Mouse (Mus musculus) hindbrain, embryonic 14.5 days (tissue): ENCODE results near the gene Hoxa6. TPM values are rescaled to one million over a fixed set of nuclear protein-coding genes. Genes with fewer than 3 reads are reported as not detected.

Experiments used
- ATAC-seq: fragments of 200-750 bp; cut with Nextera tagmentation; 2 replicates; pipeline ENCODE4 v1.8.0; 2017; ENCODE audit warnings: moderate number of reproducible peaks, mild to moderate bottlenecking, moderate TSS enrichment, moderate library complexity; ENCODE audit not compliant: low FRiP score
- DNase-seq: peaks from one replicate; pipeline ENCODE4 v3.0.0-alpha.2; 2015; ENCODE audit warnings: low spot score
- H3K27ac ChIP-seq: fragments of 300-500 bp; sonication (generic); 2 replicates; pipeline ENCODE4 v1.5.1; 2014; ENCODE audit warnings: mild to moderate bottlenecking, moderate library complexity
- H3K27me3 ChIP-seq: fragments of 300-500 bp; sonication (generic); 2 replicates; pipeline ENCODE4 v1.6.1; 2014; ENCODE audit warnings: mild to moderate bottlenecking, low read length, mixed read lengths; ENCODE audit not compliant: control insufficient read depth, insufficient read depth
- H3K36me3 ChIP-seq: fragments of 300-500 bp; sonication (generic); replicated peaks from 2 replicates; pipeline ENCODE4 v1.6.1; 2014; ENCODE audit not compliant: control insufficient read depth, insufficient read depth
- H3K4me1 ChIP-seq: fragments of 300-500 bp; sonication (generic); replicated peaks from 2 replicates; pipeline ENCODE4 v1.6.1; 2014; ENCODE audit warnings: antibody characterized with exemption, low read length, mixed read lengths; ENCODE audit not compliant: control insufficient read depth, insufficient read depth
- H3K4me2 ChIP-seq: fragments of 300-500 bp; sonication (generic); replicated peaks from 2 replicates; pipeline ENCODE4 v1.6.1; 2014; ENCODE audit warnings: mild to moderate bottlenecking, moderate library complexity
- H3K4me3 ChIP-seq: fragments of 300-500 bp; sonication (generic); replicated peaks from 2 replicates; pipeline ENCODE4 v1.5.1; 2014; ENCODE audit warnings: mild to moderate bottlenecking, low read length
- H3K9ac ChIP-seq: fragments of 300-500 bp; sonication (generic); 2 replicates; pipeline ENCODE4 v1.6.1; 2014
- H3K9me3 ChIP-seq: fragments of 300-500 bp; sonication (generic); 2 replicates; pipeline ENCODE4 v1.6.1; 2016; ENCODE audit warnings: low read length; ENCODE audit not compliant: control insufficient read depth
- WGBS: fragments of 180-500 bp; shearing (Covaris S2); extraction: QIAGEN DNeasy Blood & Tissue Kit; methylation state at CpG from one replicate; pipeline ENCODE4 v1.1.7; 2014; 5-methylcytosine and 5-hydroxymethylcytosine counted together
- polyA plus RNA-seq: library from polyadenylated mRNA; unstranded; fragments of >200 nt; fragmentation: Nextera tagmentation; extraction: Ambion mirVana; gene quantifications from 2 replicates; pipeline ENCODE4 v1.2.1, GENCODE M21; 2014

Gene Hoxa6
- polyA plus RNA-seq, 1 experiment from 2014 or later, result 29.8 TPM

- Histone ChIP-seq H3K36me3 (no peaks in the 10 kb centered on the region), H3K9ac (peak overlapping the region; percentile 99), H3K27ac (peak overlapping the region; percentile 100), H3K9me3 (no peaks in the 10 kb centered on the region), H3K27me3 (peaks cover 77% of the 10 kb centered on the region), H3K4me1 (peaks cover 15% of the 10 kb centered on the region), H3K4me2 (peak overlapping the region; percentile 81), H3K4me3 (peak overlapping the region; percentile 71)
- ATAC-seq (peak; percentile 69), DNase-seq (no peak)
- 0% methylated on average over 10 of the region's 35 CpGs for WGBS
Observed at GRCm38 (mm10) chr6:52175864-52176263, 32.7 kb downstream of the Hoxa6 start.

GRCm38 (mm10) chr6:52174968-52175751, 33.4 kb downstream of the Hoxa6 start:
- 1% methylated on average over 41 of the region's 41 CpGs for WGBS
- no peak for DNase-seq
- Histone ChIP-seq H3K9ac (peak overlapping the region; percentile 99), H3K9me3 (no peaks in the 10 kb centered on the region), H3K4me2 (peak overlapping the region; percentile 81), H3K27me3 (peaks cover 78% of the 10 kb centered on the region), H3K4me1 (peaks cover 22% of the 10 kb centered on the region), H3K27ac (peak overlapping the region; percentile 100), H3K4me3 (peak overlapping the region; percentile 71), H3K36me3 (no peaks in the 10 kb centered on the region)
- peak; percentile 1; the same call in 1 of the 2 replicates for ATAC-seq

- Histone ChIP-seq H3K4me2 (peak overlapping the region; percentile 81), H3K4me3 (peak overlapping the region; percentile 71), H3K9ac (peak overlapping the region; percentile 99), H3K27me3 (peaks cover 73% of the 10 kb centered on the region), H3K36me3 (no peaks in the 10 kb centered on the region), H3K27ac (peak overlapping the region; percentile 100), H3K4me1 (peaks cover 26% of the 10 kb centered on the region), H3K9me3 (no peaks in the 10 kb centered on the region)
- DNase-seq (no peak), ATAC-seq (no peak)
- 4% methylated on average over 4 of the region's 4 CpGs for WGBS
Observed at GRCm38 (mm10) chr6:52173648-52174047, 34.9 kb downstream of the Hoxa6 start.

- peaks cover 66% of the 10 kb centered on the region for H3K27me3 ChIP-seq
- H3K9me3 ChIP-seq, result no peaks in the 10 kb centered on the region
- no peaks in the 10 kb centered on the region for H3K36me3 ChIP-seq
- peaks cover 26% of the 10 kb centered on the region for H3K4me1 ChIP-seq
- DNase-seq (peak; percentile 86), ATAC-seq (peak; percentile 88)
- peak overlapping the region; percentile 99 for H3K9ac ChIP-seq
- H3K4me2 ChIP-seq, result peak overlapping the region; percentile 81
- H3K4me3 ChIP-seq, result peak overlapping the region; percentile 71
- peak overlapping the region; percentile 100 for H3K27ac ChIP-seq
- under 1% methylated on average over 35 of the region's 35 CpGs for WGBS
Observed at GRCm38 (mm10) chr6:52172501-52172900, 36.0 kb downstream of the Hoxa6 start.

- Histone ChIP-seq H3K9ac (peak overlapping the region; percentile 99), H3K36me3 (no peaks in the 10 kb centered on the region), H3K4me1 (peaks cover 26% of the 10 kb centered on the region), H3K27me3 (peaks cover 61% of the 10 kb centered on the region), H3K4me3 (peak overlapping the region; percentile 71), H3K4me2 (peak overlapping the region; percentile 81), H3K27ac (peak overlapping the region; percentile 100), H3K9me3 (no peaks in the 10 kb centered on the region)
- WGBS, result 2% methylated on average over 7 of the region's 7 CpGs
- DNase-seq, result no peak
- no peak for ATAC-seq
Observed at GRCm38 (mm10) chr6:52171938-52172337, 36.6 kb downstream of the Hoxa6 start.

GRCm38 (mm10) chr6:52171331-52171730, 37.2 kb downstream of the Hoxa6 start:
- Histone ChIP-seq H3K27me3 (peaks cover 62% of the 10 kb centered on the region), H3K36me3 (no peaks in the 10 kb centered on the region), H3K9ac (peak overlapping the region; percentile 99), H3K4me2 (peak overlapping the region; percentile 81), H3K9me3 (no peaks in the 10 kb centered on the region), H3K27ac (peak overlapping the region; percentile 100), H3K4me1 (peaks cover 26% of the 10 kb centered on the region), H3K4me3 (peak overlapping the region; percentile 71)
- no peak for ATAC-seq
- WGBS, result 3% methylated on average over 4 of the region's 4 CpGs
- DNase-seq, result no peak

- H3K36me3 ChIP-seq, result no peaks in the 10 kb centered on the region
- peaks cover 26% of the 10 kb centered on the region for H3K4me1 ChIP-seq
- peak overlapping the region; percentile 71 for H3K4me3 ChIP-seq
- DNase-seq (no peak), ATAC-seq (no peak)
- H3K9me3 ChIP-seq, result no peaks in the 10 kb centered on the region
- H3K4me2 ChIP-seq, result peak overlapping the region; percentile 81
- 6% methylated on average over 5 of the region's 5 CpGs for WGBS
- H3K27me3 ChIP-seq, result peaks cover 62% of the 10 kb centered on the region
- peak overlapping the region; percentile 99 for H3K9ac ChIP-seq
- H3K27ac ChIP-seq, result peak overlapping the region; percentile 100
Observed at GRCm38 (mm10) chr6:52170898-52171223, 37.7 kb downstream of the Hoxa6 start.

GRCm38 (mm10) chr6:52170166-52170897, 38.2 kb downstream of the Hoxa6 start:
- Histone ChIP-seq H3K9ac (peak overlapping the region; percentile 99), H3K4me3 (peak overlapping the region; percentile 71), H3K4me2 (peak overlapping the region; percentile 81), H3K4me1 (peaks cover 26% of the 10 kb centered on the region), H3K27me3 (peaks cover 64% of the 10 kb centered on the region), H3K9me3 (no peaks in the 10 kb centered on the region), H3K36me3 (no peaks in the 10 kb centered on the region), H3K27ac (peak overlapping the region; percentile 100)
- 2% methylated on average over 39 of the region's 40 CpGs for WGBS
- DNase-seq (no peak), ATAC-seq (0 out of 2 replicates have a peak, but pooled peaks have one; percentile 6)

- peaks cover 60% of the 10 kb centered on the region for H3K27me3 ChIP-seq
- DNase-seq (no peak), ATAC-seq (no peak)
- H3K4me2 ChIP-seq, result peak overlapping the region; percentile 81
- no peaks in the 10 kb centered on the region for H3K36me3 ChIP-seq
- peaks cover 26% of the 10 kb centered on the region for H3K4me1 ChIP-seq
- peak overlapping the region; percentile 71 for H3K4me3 ChIP-seq
- peak overlapping the region; percentile 99 for H3K9ac ChIP-seq
- H3K9me3 ChIP-seq, result no peaks in the 10 kb centered on the region
- WGBS, result 5% methylated on average over 16 of the region's 16 CpGs
- H3K27ac ChIP-seq, result peak overlapping the region; percentile 100
Observed at GRCm38 (mm10) chr6:52169499-52170165, 38.9 kb downstream of the Hoxa6 start.
